In genomic region chr11:72217116-72217515, GRCm38 (mm10) we compare ENCODE assay signal across 21 mouse cellular contexts. TPM values are rescaled to one million over a fixed set of nuclear protein-coding genes. Genes with fewer than 3 reads are reported as not detected.
A peak's percentile ranks its signal among the peaks of the same experiment; 100 is the strongest.
DNase-seq lines count a peak whose midpoint lies in the region; ATAC-seq and TF ChIP-seq lines count a peak whose summit lies in the region.
"Had no signal": no experiment of that assay in that cellular context is flagged by ENCODE, and none has a peak within 500 bp of the region (broad histone marks: within the 10 kb centered on the region; RNA-seq: fewer than 3 reads in every experiment).

No protein-coding gene starts in this region.

- H3K4me1 ChIP-seq in heart, adult 2 months (ENCODE audit: control insufficient read depth, insufficient read depth, low read length) = peaks cover 2% of the 10 kb centered on the region; the same call in 1 of the 2 replicates
- peaks cover 7% of the 10 kb centered on the region; the same call in 1 of the 2 replicates for H3K4me1 ChIP-seq in neural tube, embryonic 12.5 days

- no peak for ATAC-seq in neural tube, embryonic 12.5 days (ENCODE audit: low FRiP score, low read depth)
- no peak for ATAC-seq in activated CD4-positive, CD25-positive, alpha-beta regulatory T cell, adult 4 months

- H3K27ac ChIP-seq in heart, adult 2 months = no peak overlapping the region
- no peak overlapping the region for H3K27ac ChIP-seq in neural tube, embryonic 12.5 days
- H3K27ac ChIP-seq in macrophage = peak overlapping the region; percentile 39

- no peaks in the 10 kb centered on the region for H3K9me3 ChIP-seq in neural tube, embryonic 12.5 days
- H3K9me3 ChIP-seq: G1E; megakaryocyte, embryonic 14.5 days had no signal

- H3K36me3 ChIP-seq in heart, adult 2 months (ENCODE audit: control insufficient read depth, insufficient read depth, low read length) = no peaks in the 10 kb centered on the region
- H3K36me3 ChIP-seq in neural tube, embryonic 12.5 days = peaks cover 4% of the 10 kb centered on the region; the same call in 1 of the 2 replicates
- no peaks in the 10 kb centered on the region for H3K36me3 ChIP-seq in macrophage (ENCODE audit: inconsistent target)

- H3K27me3 ChIP-seq in heart, adult 2 months (ENCODE audit: control insufficient read depth, insufficient read depth, low read length) = no peaks in the 10 kb centered on the region
- no peaks in the 10 kb centered on the region for H3K27me3 ChIP-seq in neural tube, embryonic 12.5 days (replicated peaks)
- H3K27me3 ChIP-seq: megakaryocyte, embryonic 14.5 days had no signal

- TF ChIP-seq POLR2A in heart, adult 2 months (IDR thresholded peaks at IDR 0.05; ENCODE audit: insufficient read depth, low read depth, low read length) = no peak

- 52% methylated on average over 5 of the region's 5 CpGs for WGBS in heart, adult 2 months
- 84% methylated on average over 5 of the region's 5 CpGs for WGBS in neural tube, embryonic 12.5 days
- WGBS in macrophage (ENCODE audit: missing documents) = 44% methylated on average over 5 of the region's 5 CpGs

- H3K4me2 ChIP-seq in neural tube, embryonic 12.5 days (replicated peaks) = peak overlapping the region; percentile 30

- TF ChIP-seq EP300 in heart, adult 2 months (IDR thresholded peaks at IDR 0.05; ENCODE audit: insufficient read depth, low read depth, low read length) = no peak

- intact Hi-C loops in heart, adult 2 months (cut with DNase I) = loop anchor here (5.0 kb wide), 1 partner anchor 85 kb away; the partner anchor contains the start of gene Xaf1

- no peak overlapping the region for H3K9ac ChIP-seq in heart, adult 2 months (ENCODE audit: low read depth, low read length)
- no peak overlapping the region for H3K9ac ChIP-seq in neural tube, embryonic 12.5 days

- peak; percentile 90 for DNase-seq in heart, adult 11 months
- no peak for DNase-seq in heart, adult 2 months
- no peak for DNase-seq in neural tube, embryonic 10.5 days (ENCODE audit: extremely low spot score, low spot score)
- no peak for DNase-seq in cerebellum, adult 11-12 months
- DNase-seq: adrenal gland, postnatal 10 days; cerebellum, adult 9-11 months; embryo, embryonic 11 days; kidney, adult 2 months; kidney, postnatal 36 days; liver; lung, adult 18-20 months; thymus, postnatal 25 days had no signal

- no peaks in the 10 kb centered on the region for H3K79me2 ChIP-seq in heart, adult 2 months (replicated peaks; ENCODE audit: control insufficient read depth, insufficient read depth, low read length)
- H3K79me2 ChIP-seq in macrophage (ENCODE audit: inconsistent target) = peaks cover 10% of the 10 kb centered on the region; the same call in 1 of the 2 replicates

- TF ChIP-seq CTCF in heart, adult 2 months (IDR thresholded peaks at IDR 0.05) = no peak

- H3K4me3 ChIP-seq in heart, adult 2 months = no peak overlapping the region
- H3K4me3 ChIP-seq in neural tube, embryonic 12.5 days = no peak overlapping the region
- H3K4me3 ChIP-seq in macrophage (ENCODE audit: inconsistent target) = no peak overlapping the region
- H3K4me3 ChIP-seq: erythroblast, embryonic 14.5 days had no signal

RNA-seq across cellular contexts. Expression of gene Med31, which starts 1.7 kb away (rescaled TPM):
- 10 to 100 TPM in 1 of 2 experiments, 1 to 10 TPM in 1; 9.6 to 10.9 TPM for total RNA-seq in heart, adult 2 months (2021)
- polyA plus RNA-seq in heart, adult 2 months (2012; rRNA removed) = 9.1 and 10.8 TPM in 2 replicates
- polyA plus RNA-seq in neural tube, embryonic 12.5 days (2016; fragmentation: Nextera tagmentation; extraction: Ambion mirVana) = 54.7 and 56.5 TPM in 2 replicates
- 1 to 10 TPM in 23 of 26 experiments, under 1 TPM in 1, not detected in 2; 0.88 to 7.7 (median 4.1) TPM for total RNA-seq in macrophage (2018; cell fraction: chromatin; rRNA removed)
- total RNA-seq in macrophage (2018; cell fraction: cytosol; rRNA removed) = 1 to 10 TPM; 4.1 to 6.8 (median 5.1) TPM
- 1 to 10 TPM; 1.5 to 9.7 (median 5.1) TPM for total RNA-seq in macrophage (2018; cell fraction: nucleus; rRNA removed)
- 6.1 to 8.2 TPM (median 6.3 TPM) in 3 replicates for polyA plus RNA-seq in macrophage (2018)
- polyA plus RNA-seq in activated CD4-positive, CD25-positive, alpha-beta regulatory T cell, adult 4 months (2017; shearing (Covaris generic)) = 10 to 100 TPM; 13.0 to 15.6 TPM

RNA-seq across cellular contexts. Expression of gene Txndc17, which starts 9.8 kb away (rescaled TPM):
- 10 to 100 TPM; 39.0 to 43.7 TPM for total RNA-seq in heart, adult 2 months (2021)
- 37.6 and 50.9 TPM in 2 replicates for polyA plus RNA-seq in heart, adult 2 months (2012; rRNA removed)
- 160 and 164 TPM in 2 replicates for polyA plus RNA-seq in neural tube, embryonic 12.5 days (2016; fragmentation: Nextera tagmentation; extraction: Ambion mirVana)
- total RNA-seq in macrophage (2018; cell fraction: chromatin; rRNA removed) = 10 to 100 TPM in 13 of 26 experiments, 1 to 10 TPM in 13; 2.1 to 33.1 (median 10.5) TPM
- 100 to 1,000 TPM; 138 to 248 (median 174) TPM for total RNA-seq in macrophage (2018; cell fraction: cytosol; rRNA removed)
- 10 to 100 TPM; 10.5 to 82.8 (median 35.4) TPM for total RNA-seq in macrophage (2018; cell fraction: nucleus; rRNA removed)
- polyA plus RNA-seq in macrophage (2018) = 172 to 312 TPM (median 227 TPM) in 3 replicates
- polyA plus RNA-seq in activated CD4-positive, CD25-positive, alpha-beta regulatory T cell, adult 4 months (2017; shearing (Covaris generic)) = 100 to 1,000 TPM; 118 to 131 TPM

RNA-seq across cellular contexts. Expression of gene 4933427D14Rik, which starts 9.9 kb away (rescaled TPM):
- total RNA-seq in heart, adult 2 months (2021) = 1 to 10 TPM; 2.0 to 2.3 TPM
- polyA plus RNA-seq in heart, adult 2 months (2012; rRNA removed) = 2.0 and 2.8 TPM in 2 replicates
- 18.3 and 25.0 TPM in 2 replicates for polyA plus RNA-seq in neural tube, embryonic 12.5 days (2016; fragmentation: Nextera tagmentation; extraction: Ambion mirVana)
- total RNA-seq in macrophage (2018; cell fraction: chromatin; rRNA removed) = 10 to 100 TPM; 11.9 to 67.7 (median 40.8) TPM
- 1 to 10 TPM; 1.3 to 6.8 (median 4.0) TPM for total RNA-seq in macrophage (2018; cell fraction: cytosol; rRNA removed)
- 10 to 100 TPM in 20 of 26 experiments, 1 to 10 TPM in 6; 4.7 to 34.7 (median 15.9) TPM for total RNA-seq in macrophage (2018; cell fraction: nucleus; rRNA removed)
- 3.7 to 4.9 TPM (median 4.6 TPM) in 3 replicates for polyA plus RNA-seq in macrophage (2018)
- 10 to 100 TPM; 18.5 to 19.6 TPM for polyA plus RNA-seq in activated CD4-positive, CD25-positive, alpha-beta regulatory T cell, adult 4 months (2017; shearing (Covaris generic))

RNA-seq across cellular contexts. Expression of gene Gm43951, which starts 10.5 kb away (rescaled TPM):
- under 1 TPM; 0.13 to 0.25 TPM for total RNA-seq in heart, adult 2 months (2021)
- polyA plus RNA-seq in heart, adult 2 months (2012; rRNA removed) = 0.14 and 0.18 TPM in 2 replicates
- 0.74 and 1.3 TPM in 2 replicates for polyA plus RNA-seq in neural tube, embryonic 12.5 days (2016; fragmentation: Nextera tagmentation; extraction: Ambion mirVana)
- 10 to 100 TPM in 6 of 26 experiments, 1 to 10 TPM in 20; 2.0 to 12.2 (median 5.8) TPM for total RNA-seq in macrophage (2018; cell fraction: chromatin; rRNA removed)
- total RNA-seq in macrophage (2018; cell fraction: cytosol; rRNA removed) = under 1 TPM in 21 of 26 experiments, not detected in 5; 0.04 to 0.45 (median 0.18) TPM
- 10 to 100 TPM in 1 of 26 experiments, 1 to 10 TPM in 23, under 1 TPM in 2; 0.83 to 10.4 (median 3.0) TPM for total RNA-seq in macrophage (2018; cell fraction: nucleus; rRNA removed)
- polyA plus RNA-seq in macrophage (2018) = 0.19 to 0.22 TPM (median 0.21 TPM) in 3 replicates
- not detected for polyA plus RNA-seq in activated CD4-positive, CD25-positive, alpha-beta regulatory T cell, adult 4 months (2017; shearing (Covaris generic))
- polyA plus RNA-seq: heart, embryonic 14.5 days had no signal

RNA-seq across cellular contexts. Expression of gene Slc13a5, which starts 49.9 kb away (rescaled TPM):
- total RNA-seq in heart, adult 2 months (2021) = not detected
- 0.06 and 0.09 TPM in 2 replicates for polyA plus RNA-seq in heart, adult 2 months (2012; rRNA removed)
- polyA plus RNA-seq in neural tube, embryonic 12.5 days (2016; fragmentation: Nextera tagmentation; extraction: Ambion mirVana) = 0.35 and 0.42 TPM in 2 replicates
- not detected for total RNA-seq in macrophage (2018; cell fraction: chromatin; rRNA removed)
- not detected for total RNA-seq in macrophage (2018; cell fraction: cytosol; rRNA removed)
- under 1 TPM in 1 of 26 experiments, not detected in 25; 0.34 TPM for total RNA-seq in macrophage (2018; cell fraction: nucleus; rRNA removed)
- polyA plus RNA-seq in macrophage (2018) = not detected in 3 replicates
- polyA plus RNA-seq in activated CD4-positive, CD25-positive, alpha-beta regulatory T cell, adult 4 months (2017; shearing (Covaris generic)) = not detected
- total RNA-seq: hematopoietic stem cell, adult 5-6 weeks had no signal
- polyA plus RNA-seq: erythroblast, embryonic 14.5 days; G1E; small intestine, adult 2 months had no signal
